8 mouse cellular contexts compared by ENCODE assay signal in genomic region chr2:148874224-148874616, GRCm38 (mm10). TPM values are rescaled to one million over a fixed set of nuclear protein-coding genes. Genes with fewer than 3 reads are reported as not detected.
DNase-seq lines count a peak whose midpoint lies in the region; ATAC-seq and TF ChIP-seq lines count a peak whose summit lies in the region.

No protein-coding gene starts in this region.

- H3K36me3 ChIP-seq in heart, adult 2 months (ENCODE audit: control insufficient read depth, insufficient read depth, low read length), result peaks cover 40% of the 10 kb centered on the region
- H3K36me3 ChIP-seq in ES-Bruce4 (ENCODE audit: control insufficient read depth, insufficient read depth, low read length, poor library complexity, severe bottlenecking) (peaks cover 13% of the 10 kb centered on the region; the same call in 1 of the 2 replicates), macrophage (ENCODE audit: inconsistent target) (peaks cover 11% of the 10 kb centered on the region; the same call in 1 of the 2 replicates)
- H3K36me3 ChIP-seq in heart, embryonic 16.5 days (ENCODE audit: control insufficient read depth, insufficient read depth), result peaks cover 17% of the 10 kb centered on the region

- intact Hi-C loops in heart, adult 2 months (cut with DNase I), result loop anchor here (1.0 to 10.0 kb wide), 3 partner anchors 23 to 469 kb away; partner anchors contain the start of gene Thbd
- intact Hi-C loops in heart, postnatal 25 days (cut with DNase I), result loop anchor here (2.0 kb wide), 2 partner anchors 17 to 27 kb away; no protein-coding TSS in a partner anchor

- peak overlapping the region; percentile 99 for H3K9ac ChIP-seq in heart, adult 2 months (ENCODE audit: low read depth, low read length)
- peak overlapping the region; percentile 64; the same call in 1 of the 2 replicates for H3K9ac ChIP-seq in ES-Bruce4 (ENCODE audit: low read depth, poor library complexity, severe bottlenecking)
- H3K9ac ChIP-seq in heart, embryonic 16.5 days (ENCODE audit: low read length), result peak overlapping the region; percentile 92

- H3K27me3 ChIP-seq in heart, adult 2 months (ENCODE audit: control insufficient read depth, insufficient read depth, low read length), result no peaks in the 10 kb centered on the region
- no peaks in the 10 kb centered on the region for H3K27me3 ChIP-seq in ES-Bruce4 (ENCODE audit: control insufficient read depth, insufficient read depth, low read length, poor library complexity, severe bottlenecking)
- H3K27me3 ChIP-seq in heart, embryonic 16.5 days (ENCODE audit: control insufficient read depth, insufficient read depth, low read length), result no peaks in the 10 kb centered on the region

- ATAC-seq in heart, embryonic 16.5 days (replicated peaks; ENCODE audit: extremely low read depth, insufficient read depth, low FRiP score), result no peak

- H3K79me2 ChIP-seq in heart, adult 2 months (replicated peaks; ENCODE audit: control insufficient read depth, insufficient read depth, low read length), result peaks cover 8% of the 10 kb centered on the region
- H3K79me2 ChIP-seq in macrophage (ENCODE audit: inconsistent target), result peaks cover 34% of the 10 kb centered on the region

- no peak for TF ChIP-seq EP300 in heart, adult 2 months (IDR thresholded peaks at IDR 0.05; ENCODE audit: insufficient read depth, low read depth, low read length)
- no peak for TF ChIP-seq EP300 in ES-Bruce4 (IDR thresholded peaks at IDR 0.05; ENCODE audit: insufficient read depth, low read depth, low read length)

- TF ChIP-seq POLR2A in heart, adult 2 months (IDR thresholded peaks at IDR 0.05; ENCODE audit: insufficient read depth, low read depth, low read length), result no peak
- no peak for TF ChIP-seq POLR2A in ES-Bruce4 (IDR thresholded peaks at IDR 0.05; ENCODE audit: insufficient read depth, low read length)

- peak overlapping the region; percentile 99 for H3K27ac ChIP-seq in heart, adult 2 months
- H3K27ac ChIP-seq in ES-Bruce4 (ENCODE audit: insufficient read depth, low read length) (no peak overlapping the region), macrophage (peak overlapping the region; percentile 98)
- peak overlapping the region; percentile 95 for H3K27ac ChIP-seq in heart, embryonic 16.5 days (ENCODE audit: low read length)

- H3K4me3 ChIP-seq in heart, adult 2 months, result peak overlapping the region; percentile 85
- H3K4me3 ChIP-seq in ES-Bruce4 (ENCODE audit: low read depth, low read length), result peak overlapping the region; percentile 96
- H3K4me3 ChIP-seq in heart, embryonic 16.5 days (ENCODE audit: low read length), result peak overlapping the region; percentile 90
- H3K4me3 ChIP-seq in macrophage (ENCODE audit: inconsistent target), result peak overlapping the region; percentile 98

- DNase-seq in heart, adult 2 months, result no peak
- DNase-seq in heart, postnatal 25 days (ENCODE audit: low spot score), result no peak
- no peak for DNase-seq in urinary bladder, postnatal 4 days (ENCODE audit: low spot score in 2 of 2)
- DNase-seq in cerebellum, postnatal 14 days, result no peak
- DNase-seq in right cerebral cortex, adult 2 months (ENCODE audit: low spot score in 2 of 2), result no peak

- H3K4me2 ChIP-seq in heart, embryonic 16.5 days (ENCODE audit: low read depth, low read length), result peak overlapping the region; percentile 89

- H3K9me3 ChIP-seq in ES-Bruce4 (replicated peaks; ENCODE audit: control insufficient read depth, insufficient read depth, low read length, poor library complexity, severe bottlenecking), result no peaks in the 10 kb centered on the region
- H3K9me3 ChIP-seq in heart, embryonic 16.5 days (replicated peaks; ENCODE audit: control insufficient read depth, low read length), result no peaks in the 10 kb centered on the region

- H3K4me1 ChIP-seq in heart, adult 2 months (ENCODE audit: control insufficient read depth, insufficient read depth, low read length), result peaks cover 27% of the 10 kb centered on the region
- H3K4me1 ChIP-seq in ES-Bruce4 (ENCODE audit: control insufficient read depth, insufficient read depth, low read length), result peaks cover 4% of the 10 kb centered on the region
- peaks cover 49% of the 10 kb centered on the region for H3K4me1 ChIP-seq in heart, embryonic 16.5 days (ENCODE audit: control insufficient read depth, insufficient read depth, low read length)

- 2% methylated on average over 3 of the region's 3 CpGs for WGBS in heart, adult 2 months
- WGBS in heart, embryonic 16.5 days, result 21% methylated on average over 3 of the region's 3 CpGs
- WGBS in macrophage (ENCODE audit: missing documents), result 8% methylated on average over 3 of the region's 3 CpGs

- TF ChIP-seq CTCF in heart, adult 2 months (IDR thresholded peaks at IDR 0.05), result no peak
- no peak for TF ChIP-seq CTCF in ES-Bruce4 (IDR thresholded peaks at IDR 0.05; ENCODE audit: low read depth, low read length)

RNA-seq across cellular contexts. Expression of gene Cst3, which starts 1.3 kb away (rescaled TPM):
- total RNA-seq in heart, adult 2 months (2021), result 1,000 to 10,000 TPM in 1 of 2 experiments, 100 to 1,000 TPM in 1; 956 to 1,050 TPM
- polyA plus RNA-seq in heart, adult 2 months (2012; rRNA removed), result 1,635 and 1,968 TPM in 2 replicates
- 1,000 to 10,000 TPM in 1 of 2 experiments, 100 to 1,000 TPM in 1; 940 to 1,010 TPM for total RNA-seq in heart, postnatal 25 days (2021)
- polyA plus RNA-seq in ES-Bruce4 (2011; ENCODE audit: insufficient read depth, insufficient read length, low read depth, missing spikeins), result 299 and 318 TPM in 2 replicates
- polyA plus RNA-seq in heart, embryonic 16.5 days (2015; fragmentation: Nextera tagmentation; extraction: Ambion mirVana), result 721 and 724 TPM in 2 replicates
- 100 to 1,000 TPM in 1 of 26 experiments, 10 to 100 TPM in 24, 1 to 10 TPM in 1; 7.2 to 114 (median 16.0) TPM for total RNA-seq in macrophage (2018; cell fraction: chromatin; rRNA removed)
- total RNA-seq in macrophage (2018; cell fraction: cytosol; rRNA removed), result 1,000 to 10,000 TPM in 10 of 26 experiments, 100 to 1,000 TPM in 16; 631 to 1,264 (median 852) TPM
- total RNA-seq in macrophage (2018; cell fraction: nucleus; rRNA removed), result 100 to 1,000 TPM in 25 of 26 experiments, 10 to 100 TPM in 1; 82.5 to 379 (median 261) TPM
- 941 to 1,840 TPM (median 1,489 TPM) in 3 replicates for polyA plus RNA-seq in macrophage (2018)

RNA-seq across cellular contexts. Expression of gene 9230104L09Rik, which starts 9.4 kb away (rescaled TPM):
- 1 to 10 TPM in 1 of 2 experiments, under 1 TPM in 1; 0.73 to 1.5 TPM for total RNA-seq in heart, adult 2 months (2021)
- 0.70 and 0.80 TPM in 2 replicates for polyA plus RNA-seq in heart, adult 2 months (2012; rRNA removed)
- under 1 TPM; 0.49 to 0.95 TPM for total RNA-seq in heart, postnatal 25 days (2021)
- polyA plus RNA-seq in ES-Bruce4 (2011; ENCODE audit: insufficient read depth, insufficient read length, low read depth, missing spikeins) (not detected in 2 replicates), macrophage (2018) (not detected in 3 replicates)
- polyA plus RNA-seq in heart, embryonic 16.5 days (2015; fragmentation: Nextera tagmentation; extraction: Ambion mirVana), result 0.38 and 0.71 TPM in 2 replicates
- total RNA-seq in macrophage (2018; cell fraction: chromatin; rRNA removed), result not detected
- not detected for total RNA-seq in macrophage (2018; cell fraction: cytosol; rRNA removed)
- total RNA-seq in macrophage (2018; cell fraction: nucleus; rRNA removed), result not detected

RNA-seq across cellular contexts. Expression of gene Cst9, which starts 39.3 kb away (rescaled TPM):
- total RNA-seq in heart, adult 2 months (2021), result not detected
- polyA plus RNA-seq in heart, adult 2 months (2012; rRNA removed), result 0.82 and 2.2 TPM in 2 replicates
- 1 to 10 TPM; 1.3 to 1.8 TPM for total RNA-seq in heart, postnatal 25 days (2021)
- not detected in 2 replicates for polyA plus RNA-seq in ES-Bruce4 (2011; ENCODE audit: insufficient read depth, insufficient read length, low read depth, missing spikeins)
- polyA plus RNA-seq in heart, embryonic 16.5 days (2015; fragmentation: Nextera tagmentation; extraction: Ambion mirVana), result 2.8 and 4.5 TPM in 2 replicates
- total RNA-seq in macrophage (2018; cell fraction: chromatin; rRNA removed), result not detected
- not detected for total RNA-seq in macrophage (2018; cell fraction: cytosol; rRNA removed)
- total RNA-seq in macrophage (2018; cell fraction: nucleus; rRNA removed), result not detected
- polyA plus RNA-seq in macrophage (2018), result not detected in 3 replicates

RNA-seq across cellular contexts. Expression of gene Cst13, which starts 54.3 kb away (rescaled TPM):
- total RNA-seq in heart, adult 2 months (2021), result not detected
- polyA plus RNA-seq in heart, adult 2 months (2012; rRNA removed), result not detected in 2 replicates
- total RNA-seq in heart, postnatal 25 days (2021), result not detected
- polyA plus RNA-seq in ES-Bruce4 (2011; ENCODE audit: insufficient read depth, insufficient read length, low read depth, missing spikeins), result not detected in 2 replicates
- not detected in 2 replicates for polyA plus RNA-seq in heart, embryonic 16.5 days (2015; fragmentation: Nextera tagmentation; extraction: Ambion mirVana)
- total RNA-seq in macrophage (2018; cell fraction: chromatin; rRNA removed), result not detected
- not detected for total RNA-seq in macrophage (2018; cell fraction: cytosol; rRNA removed)
- not detected for total RNA-seq in macrophage (2018; cell fraction: nucleus; rRNA removed)
- polyA plus RNA-seq in macrophage (2018), result not detected in 3 replicates
